In genomic region chr2:163586384-163587261, GRCm38 (mm10) we compare ENCODE assay signal across 10 mouse cellular contexts. TPM values are rescaled to one million over a fixed set of nuclear protein-coding genes. Genes with fewer than 3 reads are reported as not detected.
DNase-seq lines count a peak whose midpoint lies in the region; ATAC-seq and TF ChIP-seq lines count a peak whose summit lies in the region.
"Had no signal": no experiment of that assay in that cellular context is flagged by ENCODE, and none has a peak within 500 bp of the region (broad histone marks: within the 10 kb centered on the region; RNA-seq: fewer than 3 reads in every experiment).

No protein-coding gene starts in this region.

- WGBS in forebrain, embryonic 10.5 days: 51% methylated on average over 19 of the region's 19 CpGs
- 53% methylated on average over 19 of the region's 19 CpGs for WGBS in forebrain, embryonic 15.5 days
- 48% methylated on average over 19 of the region's 19 CpGs for WGBS in hindbrain, postnatal 0 days

- peak; percentile 85 for TF ChIP-seq CTCF in hindbrain, postnatal 0 days (IDR thresholded peaks at IDR 0.05; ENCODE audit: low read depth)

- H3K36me3 ChIP-seq in forebrain, embryonic 10.5 days (replicated peaks): no peaks in the 10 kb centered on the region
- no peaks in the 10 kb centered on the region for H3K36me3 ChIP-seq in forebrain, embryonic 15.5 days
- H3K36me3 ChIP-seq in hindbrain, postnatal 0 days (ENCODE audit: insufficient read depth, low read length): no peaks in the 10 kb centered on the region
- H3K36me3 ChIP-seq: heart, embryonic 13.5 days had no signal

- H3K27ac ChIP-seq in forebrain, embryonic 10.5 days: no peak overlapping the region
- no peak overlapping the region for H3K27ac ChIP-seq in forebrain, embryonic 15.5 days (replicated peaks)
- H3K27ac ChIP-seq in hindbrain, postnatal 0 days: no peak overlapping the region
- H3K27ac ChIP-seq: heart, embryonic 13.5 days; macrophage had no signal

- no peak overlapping the region for H3K9ac ChIP-seq in forebrain, embryonic 15.5 days (replicated peaks)
- H3K9ac ChIP-seq in hindbrain, postnatal 0 days (replicated peaks; ENCODE audit: low read length): no peak overlapping the region
- H3K9ac ChIP-seq: heart, embryonic 13.5 days had no signal

- no peaks in the 10 kb centered on the region for H3K27me3 ChIP-seq in forebrain, embryonic 10.5 days (ENCODE audit: poor library complexity, severe bottlenecking)
- H3K27me3 ChIP-seq in forebrain, embryonic 15.5 days: no peaks in the 10 kb centered on the region
- no peaks in the 10 kb centered on the region for H3K27me3 ChIP-seq in hindbrain, postnatal 0 days (ENCODE audit: insufficient read depth, low read length)

- no peaks in the 10 kb centered on the region for H3K9me3 ChIP-seq in forebrain, embryonic 10.5 days
- no peaks in the 10 kb centered on the region for H3K9me3 ChIP-seq in forebrain, embryonic 15.5 days
- no peaks in the 10 kb centered on the region for H3K9me3 ChIP-seq in hindbrain, postnatal 0 days (ENCODE audit: low read length)
- H3K9me3 ChIP-seq: heart, embryonic 13.5 days had no signal

- ATAC-seq in forebrain, embryonic 15.5 days (replicated peaks): no peak
- ATAC-seq in hindbrain, postnatal 0 days: no peak

- H3K4me1 ChIP-seq in forebrain, embryonic 10.5 days: peaks cover 4% of the 10 kb centered on the region
- H3K4me1 ChIP-seq in forebrain, embryonic 15.5 days: no peaks in the 10 kb centered on the region
- H3K4me1 ChIP-seq in hindbrain, postnatal 0 days (ENCODE audit: insufficient read depth, low read length): no peaks in the 10 kb centered on the region

- H3K4me3 ChIP-seq in forebrain, embryonic 10.5 days: no peak overlapping the region
- no peak overlapping the region for H3K4me3 ChIP-seq in forebrain, embryonic 15.5 days
- no peak overlapping the region for H3K4me3 ChIP-seq in hindbrain, postnatal 0 days (ENCODE audit: low read length)
- H3K4me3 ChIP-seq: heart, embryonic 13.5 days had no signal

- peak; percentile 40 for DNase-seq in forebrain, embryonic 10.5 days (ENCODE audit: extremely low spot score, low spot score)
- peak; percentile 51 for DNase-seq in right cerebral cortex, postnatal 14 days
- no peak for DNase-seq in right cerebral cortex, adult 18-20 months
- DNase-seq in hindbrain, postnatal 0 days (ENCODE audit: low spot score): peak; percentile 70
- peak; percentile 65 for DNase-seq in mesoderm, embryonic 11.5 days (ENCODE audit: low read depth, low spot score)
- DNase-seq in ovary, postnatal 10 days (ENCODE audit: low spot score): no peak
- no peak for DNase-seq in right cerebral cortex, postnatal 25 days

- H3K4me2 ChIP-seq in forebrain, embryonic 15.5 days (replicated peaks): no peak overlapping the region
- H3K4me2 ChIP-seq in hindbrain, postnatal 0 days (ENCODE audit: low read depth, low read length): no peak overlapping the region
- H3K4me2 ChIP-seq: heart, embryonic 13.5 days had no signal

RNA-seq across cellular contexts. Expression of gene Ttpal, which starts 15.5 kb away (rescaled TPM):
- polyA plus RNA-seq in forebrain, embryonic 10.5 days (2016; fragmentation: Nextera tagmentation; extraction: Ambion mirVana): 32.3 and 34.5 TPM in 2 replicates
- polyA plus RNA-seq in forebrain, embryonic 15.5 days (2015; fragmentation: Nextera tagmentation; extraction: Ambion mirVana): 43.3 and 44.4 TPM in 2 replicates
- total RNA-seq in hindbrain, postnatal 0 days (2014; rRNA removed): 54.6 and 59.7 TPM in 2 replicates
- polyA plus RNA-seq in hindbrain, postnatal 0 days (2015; fragmentation: Nextera tagmentation; extraction: Ambion mirVana): 27.9 and 28.0 TPM in 2 replicates

RNA-seq across cellular contexts. Expression of gene Serinc3, which starts 58.3 kb away (rescaled TPM):
- polyA plus RNA-seq in forebrain, embryonic 10.5 days (2016; fragmentation: Nextera tagmentation; extraction: Ambion mirVana): 22.1 and 24.1 TPM in 2 replicates
- polyA plus RNA-seq in forebrain, embryonic 15.5 days (2015; fragmentation: Nextera tagmentation; extraction: Ambion mirVana): 27.9 and 28.8 TPM in 2 replicates
- total RNA-seq in hindbrain, postnatal 0 days (2014; rRNA removed): 82.6 and 97.4 TPM in 2 replicates
- 35.9 and 36.5 TPM in 2 replicates for polyA plus RNA-seq in hindbrain, postnatal 0 days (2015; fragmentation: Nextera tagmentation; extraction: Ambion mirVana)

Comparison
In these comparisons a context has a peak if more than half of its experiments do, and no peak if none do; other contexts are left out.
1. DNase-seq: peak in forebrain, embryonic 10.5 days (single experiment), right cerebral cortex, postnatal 14 days (single experiment), hindbrain, postnatal 0 days (single experiment) and mesoderm, embryonic 11.5 days (single experiment); none in right cerebral cortex, adult 18-20 months (single experiment), ovary, postnatal 10 days (single experiment) and right cerebral cortex, postnatal 25 days (single experiment).